Mouse (Mus musculus) c-Kit-positive CD71-positive TER-119-positive erythroid progenitor cells, embryonic 14.5 days (primary cell): ENCODE measurements around the gene Vmn1r122.
"Not testable (repeated sequence)": the region's sequence is repeated elsewhere in the genome, so short reads cannot be mapped to it uniquely, and the experiment has no call there.

Experiments
- DNase-seq: peaks from one replicate; pipeline ENCODE4 v3.0.0-alpha.2; 2013; ENCODE audit warnings: low spot score

The Vmn1r122 gene

GRCm38 (mm10) chr7:21134028-21134427 lies at the start of gene Vmn1r122:
Vmn1r122 (minus strand) TSS chr7:21134128.
- DNase-seq = not testable (repeated sequence)

GRCm38 (mm10) chr7:21161885-21162284 lies 28.0 kb upstream of the Vmn1r122 start, which contains the start of gene Vmn1r123:
Vmn1r123 (plus strand) TSS chr7:21162185.
- DNase-seq = not testable (repeated sequence)

DNA sequence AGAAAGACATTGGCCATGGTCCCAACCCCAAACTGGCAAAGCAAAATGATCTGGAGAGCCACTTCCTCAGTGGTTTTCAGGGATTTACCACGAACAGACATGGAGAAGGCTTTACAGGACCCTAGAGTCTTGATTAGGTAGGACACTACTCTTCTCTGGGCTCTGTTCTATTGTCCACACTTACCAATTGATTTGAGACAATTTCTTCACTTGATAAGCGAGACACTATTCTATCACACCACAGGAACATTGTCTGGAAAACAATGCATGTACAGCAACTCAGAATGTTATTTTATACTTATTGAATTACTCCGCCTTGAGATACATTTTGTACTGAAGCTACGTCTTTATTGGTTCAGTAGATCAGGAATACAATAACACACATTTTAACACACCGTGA lies 35.5 kb downstream of the Vmn1r122 start, which contains the start of gene Vmn1r121:
Gene Vmn1r121 (minus strand): TSS at position 101 of the 400 bp plus-strand sequence.
- DNase-seq = not testable (repeated sequence)
